Mouse (Mus musculus) mouse embryonic stem cell (cell line): ENCODE measurements around the gene Mbl1.

Experiments used
- in situ Hi-C, 2 experiments: fragments of 300-500 bp; cut with MboI; formaldehyde crosslinking; loops; 1 replicate in 1 of 2; 3 replicates in 1 of 2; pipeline ENCODE4 v1.14.3; 2019 to 2020; ENCODE audit warnings: low sequenced_read_pairs in 2 of 2, low pct_unique_long_range_greater_than_20kb in 1 of 2, mixed read lengths in 1 of 2; ENCODE audit not compliant: unreplicated experiment in 1 of 2

The Mbl1 gene

GRCm38 (mm10) chr14:41151220-41151898 is at the start of gene Mbl1:
Gene Mbl1, plus strand, starts transcription at chr14:41151458.
- in situ Hi-C loops: no loop called here

- in situ Hi-C loops: no loop called here
These were observed 49.0 kb upstream of the Mbl1 start for GRCm38 (mm10) chr14:41102269-41102668.

GRCm38 (mm10) chr14:41104853-41105444 is 46.3 kb upstream of the Mbl1 start, which contains the start of gene Mat1a:
Gene Mat1a, plus strand, starts transcription at chr14:41105035.
- in situ Hi-C loops: no loop called here

- in situ Hi-C loops: no loop called here
These were observed 40.1 kb upstream of the Mbl1 start for GRCm38 (mm10) chr14:41111031-41111668.

- in situ Hi-C loops: no loop called here
These were observed 38.3 kb upstream of the Mbl1 start for GRCm38 (mm10) chr14:41112944-41113343.

- in situ Hi-C loops: no loop called here
These were observed 35.0 kb upstream of the Mbl1 start for GRCm38 (mm10) chr14:41116271-41116670.

GRCm38 (mm10) chr14:41124683-41125082 is 26.6 kb upstream of the Mbl1 start:
- in situ Hi-C loops: no loop called here

GRCm38 (mm10) chr14:41127997-41128396 is 23.3 kb upstream of the Mbl1 start:
- in situ Hi-C loops: no loop called here

GRCm38 (mm10) chr14:41131540-41131939 is 19.7 kb upstream of the Mbl1 start, which contains the start of gene Sftpa1:
Gene Sftpa1, plus strand, starts transcription at chr14:41131782.
- in situ Hi-C loops: no loop called here

GRCm38 (mm10) chr14:41137006-41137405 is 14.3 kb upstream of the Mbl1 start:
- in situ Hi-C loops: no loop called here

GRCm38 (mm10) chr14:41140686-41141085 is 10.6 kb upstream of the Mbl1 start:
- in situ Hi-C loops: no loop called here

GRCm38 (mm10) chr14:41146035-41146434 is 5.2 kb upstream of the Mbl1 start:
- in situ Hi-C loops: no loop called here

- in situ Hi-C loops: no loop called here
These were observed 4.3 kb upstream of the Mbl1 start for GRCm38 (mm10) chr14:41146922-41147321.

GRCm38 (mm10) chr14:41147356-41147755 is 3.9 kb upstream of the Mbl1 start:
- in situ Hi-C loops: no loop called here

- in situ Hi-C loops: no loop called here
These were observed 8.8 kb downstream of the Mbl1 start for GRCm38 (mm10) chr14:41160076-41160475.

- in situ Hi-C loops: no loop called here
These were observed 9.5 kb downstream of the Mbl1 start for GRCm38 (mm10) chr14:41160743-41161142.

- in situ Hi-C loops: no loop called here
These were observed 11.4 kb downstream of the Mbl1 start for GRCm38 (mm10) chr14:41162663-41163062.

- in situ Hi-C loops: loop anchor here in 1 of 2 experiments (5.0 kb wide), 1 partner anchor 75 kb away; no protein-coding TSS in a partner anchor
These were observed 16.0 kb downstream of the Mbl1 start for GRCm38 (mm10) chr14:41167278-41167677.

GRCm38 (mm10) chr14:41168567-41168966 is 17.3 kb downstream of the Mbl1 start:
- in situ Hi-C loops: loop anchor here in 1 of 2 experiments (5.0 kb wide), 1 partner anchor 76 kb away; no protein-coding TSS in a partner anchor
